Mouse (Mus musculus): ENCODE data around the gene Prox1.
A peak's percentile ranks its signal among the peaks of the same experiment; 100 is the strongest.

Gene Prox1

DNA sequence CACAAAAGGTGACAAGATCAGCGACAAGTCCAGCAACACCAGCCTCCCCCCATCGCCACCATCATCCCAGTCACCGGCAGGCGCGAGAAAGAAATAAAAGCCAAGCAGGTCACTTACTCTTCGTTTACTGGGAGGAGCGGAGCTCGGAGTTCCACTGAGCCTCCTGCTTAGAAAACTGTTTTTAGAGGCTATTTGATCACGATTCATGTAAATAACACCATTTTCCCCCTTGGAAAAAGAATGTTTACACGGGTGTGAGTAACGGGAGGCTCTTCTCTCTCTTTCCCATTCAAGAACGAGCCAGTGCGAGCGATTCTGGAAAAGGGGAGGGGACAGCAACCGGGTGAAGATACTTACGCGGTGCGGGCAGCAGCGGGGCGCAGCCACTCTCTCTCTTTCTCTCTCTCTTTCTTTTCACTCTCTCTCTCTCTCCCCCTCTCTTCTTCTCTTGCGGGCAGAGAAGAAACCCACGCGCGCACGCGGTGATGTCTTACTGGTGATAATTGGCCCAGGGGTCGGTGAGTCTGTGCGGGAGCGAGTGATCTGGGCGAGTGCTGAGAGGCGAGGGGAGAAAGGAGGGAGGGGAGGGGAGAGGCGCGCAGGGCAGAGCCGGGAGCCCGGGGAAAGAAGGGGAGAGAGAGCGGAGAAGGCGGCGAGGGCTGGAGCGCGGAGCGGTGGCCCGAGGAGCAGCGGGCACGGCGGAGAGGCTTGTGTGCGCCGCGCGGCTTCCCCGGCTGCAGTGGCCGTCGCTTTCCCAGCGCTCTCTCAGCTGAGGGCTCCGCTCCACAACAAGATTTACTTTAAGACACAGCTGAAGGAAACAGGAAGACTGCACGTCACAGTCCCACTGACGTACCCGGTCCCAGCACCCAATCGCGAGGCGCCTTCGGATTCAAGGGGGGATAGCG is at the start of gene Prox1:
Prox1 (minus strand) TSS at position 804 of the 908 bp plus-strand sequence.
- peak; percentile 94 for DNase-seq (ENCODE audit: inconsistent ontology term)

DNA sequence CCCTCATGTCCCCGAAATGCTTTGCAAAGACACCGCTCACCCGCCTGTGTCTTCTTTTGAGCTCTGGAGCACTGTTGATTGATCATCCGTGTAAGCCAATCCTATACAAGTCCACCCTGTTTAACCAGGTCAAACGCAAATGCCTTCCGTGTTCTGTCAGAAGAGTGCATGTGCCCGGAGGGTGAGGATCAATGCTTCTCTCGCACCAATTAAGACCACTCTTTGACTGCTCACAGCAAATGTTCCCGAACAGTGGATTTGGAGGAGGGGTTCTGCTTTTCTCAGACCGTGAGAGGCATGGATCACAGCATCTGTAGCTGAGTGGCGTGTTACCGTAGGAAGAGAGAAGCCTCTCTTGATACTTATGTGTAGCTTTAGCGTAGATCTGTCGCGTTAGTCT is 46.1 kb upstream of the Prox1 start:
- DNase-seq (ENCODE audit: inconsistent ontology term), result no peak

DNA sequence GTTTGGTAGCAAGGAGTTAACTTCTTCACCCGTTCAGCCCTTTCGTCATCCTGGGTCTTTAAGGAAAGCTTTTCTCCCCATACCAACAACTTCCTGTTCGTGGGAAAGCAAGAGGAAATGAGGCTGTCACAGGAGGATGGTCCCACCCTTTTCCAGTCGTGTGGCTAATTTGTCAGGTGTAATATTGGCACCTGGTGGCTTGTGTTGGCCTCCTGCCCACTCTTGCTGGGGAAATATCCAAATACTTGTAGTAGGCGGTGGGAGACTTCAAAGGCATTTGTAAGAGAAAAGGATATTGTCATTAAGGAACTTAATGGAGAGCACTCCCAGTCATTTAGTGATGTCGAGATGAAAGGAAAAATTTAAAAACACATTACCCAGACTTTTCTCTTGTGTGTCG is 44.1 kb upstream of the Prox1 start:
- DNase-seq (ENCODE audit: inconsistent ontology term), result no peak

DNA sequence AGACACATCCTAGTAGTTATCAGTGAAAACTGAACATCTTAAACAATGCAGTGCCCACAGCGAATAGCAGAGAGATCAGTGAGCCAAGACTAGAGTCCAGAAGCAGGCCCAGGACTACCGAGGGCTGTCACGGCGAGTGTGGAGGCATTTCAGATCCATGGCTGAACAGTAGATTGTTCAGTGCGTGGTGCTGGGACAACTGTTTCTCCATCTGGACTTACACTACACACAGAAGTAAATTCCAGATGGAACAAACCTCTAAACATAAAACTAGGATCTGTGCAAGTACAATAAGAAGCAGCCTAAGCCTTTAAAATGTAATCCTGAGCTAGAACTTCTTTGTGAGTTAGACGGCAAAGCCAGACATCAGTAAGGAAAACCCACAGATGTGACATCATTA is 42.7 kb upstream of the Prox1 start:
- no peak for DNase-seq (ENCODE audit: inconsistent ontology term)

DNA sequence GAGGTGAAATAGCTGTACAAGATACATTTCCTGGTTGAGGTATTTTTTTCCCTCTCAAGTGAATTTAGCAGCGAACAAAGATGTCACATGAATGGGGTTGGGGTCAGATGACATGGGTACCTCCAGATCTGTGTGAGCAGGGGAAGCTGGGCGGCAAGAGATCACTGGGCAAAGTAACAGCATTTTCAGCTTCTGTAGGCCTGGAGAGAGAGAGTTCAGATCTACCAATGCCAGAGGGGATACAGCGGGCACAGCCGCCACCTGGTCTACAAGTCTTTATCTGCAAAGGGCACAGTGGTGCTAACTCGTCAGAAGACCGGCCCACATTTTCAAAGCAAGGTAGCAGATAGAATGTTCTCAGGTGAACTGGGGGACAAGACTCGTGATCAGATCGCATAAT is 36.7 kb upstream of the Prox1 start:
- no peak for DNase-seq (ENCODE audit: inconsistent ontology term)

DNA sequence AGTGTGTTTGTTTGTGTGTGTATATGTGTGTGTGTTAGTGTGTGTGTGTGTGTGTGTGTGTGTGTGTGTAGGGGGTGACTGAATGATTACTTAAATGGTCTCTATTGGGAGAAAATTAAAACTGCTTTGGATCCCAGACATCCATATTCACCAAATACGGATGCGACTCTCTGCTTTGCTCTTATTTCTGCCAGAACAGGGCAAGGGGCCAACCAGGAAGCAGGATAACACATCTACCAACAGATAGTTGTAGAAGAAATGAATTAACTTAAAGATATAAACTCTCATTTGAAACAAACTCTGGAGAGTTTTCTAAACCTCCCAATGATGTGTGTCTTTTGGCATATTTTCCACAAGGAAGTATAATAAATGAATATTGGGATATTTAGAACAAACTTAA is 35.2 kb upstream of the Prox1 start:
- DNase-seq (ENCODE audit: inconsistent ontology term), result no peak

DNA sequence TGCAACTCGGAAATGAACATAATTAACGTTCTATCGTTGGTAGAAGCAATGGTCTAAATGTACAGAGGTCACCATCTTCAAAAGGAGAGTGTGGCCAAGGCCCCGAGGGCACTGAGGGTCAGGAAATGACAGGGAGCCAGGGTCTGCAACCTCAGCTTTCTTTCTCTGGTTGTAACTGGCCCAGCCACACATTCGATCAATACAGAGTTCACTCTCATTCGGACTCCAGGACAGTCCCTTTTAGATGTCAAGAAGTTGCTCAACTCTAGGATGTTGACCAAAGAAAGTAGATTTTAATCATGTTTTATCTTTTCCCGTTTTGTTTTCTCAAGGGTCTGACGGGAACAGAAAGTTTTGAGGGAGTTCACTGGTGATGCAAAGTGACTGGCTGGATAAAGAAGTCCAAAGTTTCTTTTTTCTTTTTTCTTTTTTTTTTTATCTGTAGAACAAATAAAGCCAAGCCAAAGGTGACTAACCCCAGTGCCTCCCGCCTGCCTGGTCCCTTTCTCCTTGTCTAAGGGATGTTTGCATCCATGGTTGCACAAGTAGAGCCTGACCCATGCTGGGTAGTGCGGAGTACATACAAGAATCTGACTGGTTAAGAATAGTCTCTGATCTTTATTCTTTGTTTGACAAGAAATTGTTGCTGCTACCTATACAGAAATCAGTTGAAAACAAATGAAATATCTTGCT is 34.0 kb upstream of the Prox1 start:
- no peak for DNase-seq (ENCODE audit: inconsistent ontology term)

DNA sequence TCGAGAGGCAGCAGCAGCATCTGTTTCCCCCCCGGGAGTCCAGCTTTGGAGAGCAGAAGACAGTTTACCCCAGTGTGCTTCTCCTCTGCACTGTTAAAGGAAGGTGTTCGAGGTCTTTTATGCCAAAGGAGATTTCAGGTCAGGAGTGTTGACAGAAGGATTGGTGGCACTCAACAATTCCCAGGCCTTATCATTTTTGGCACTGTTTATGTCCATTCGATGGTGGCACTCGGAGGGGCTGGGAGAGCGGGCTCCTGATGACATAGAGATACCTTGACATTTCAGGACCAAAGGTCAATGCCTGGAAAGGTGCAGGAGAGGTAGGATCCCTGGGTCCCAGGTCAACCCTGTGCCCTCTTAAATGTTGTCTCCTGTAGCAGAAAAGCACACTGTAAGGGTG is 31.2 kb upstream of the Prox1 start:
- no peak for DNase-seq (ENCODE audit: inconsistent ontology term)

DNA sequence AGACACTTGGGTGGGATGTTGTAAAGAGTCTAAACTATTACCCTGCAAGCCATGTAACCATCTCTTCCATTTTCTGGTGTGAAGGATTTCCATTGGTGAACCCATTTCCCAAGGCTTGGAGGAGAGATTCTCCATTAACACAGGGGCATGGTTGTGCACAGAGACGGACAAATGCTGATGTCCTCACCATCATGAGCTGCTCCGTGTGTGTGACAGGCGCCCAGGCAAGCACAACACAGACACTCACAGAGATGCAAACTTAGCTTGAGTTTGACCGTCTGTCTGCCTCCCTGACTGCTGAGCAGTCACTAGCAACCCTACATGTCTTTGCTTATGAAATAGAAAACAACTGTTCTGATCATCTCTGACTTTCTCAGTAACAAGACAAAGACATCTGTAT is 30.5 kb upstream of the Prox1 start:
- no peak for DNase-seq (ENCODE audit: inconsistent ontology term)

DNA sequence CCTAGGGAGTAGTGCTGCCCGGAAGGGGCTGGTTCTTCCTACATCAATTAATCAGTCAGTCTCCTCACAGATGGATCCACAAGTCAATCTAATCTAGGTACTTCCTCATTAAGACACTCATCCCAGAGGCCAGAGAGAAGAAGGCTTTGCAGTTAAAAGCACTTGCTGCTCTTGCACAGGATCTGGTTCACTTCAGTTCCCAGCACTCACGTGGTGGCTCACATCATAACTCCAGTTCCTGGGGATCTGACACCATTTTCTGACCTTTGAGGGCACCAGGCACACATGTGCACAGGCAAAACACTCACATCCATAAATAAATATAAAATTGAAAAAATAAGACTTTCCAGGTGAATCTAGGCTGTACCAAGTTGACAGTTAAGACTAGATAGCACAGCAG is 27.7 kb upstream of the Prox1 start:
- DNase-seq (ENCODE audit: inconsistent ontology term), result no peak

DNA sequence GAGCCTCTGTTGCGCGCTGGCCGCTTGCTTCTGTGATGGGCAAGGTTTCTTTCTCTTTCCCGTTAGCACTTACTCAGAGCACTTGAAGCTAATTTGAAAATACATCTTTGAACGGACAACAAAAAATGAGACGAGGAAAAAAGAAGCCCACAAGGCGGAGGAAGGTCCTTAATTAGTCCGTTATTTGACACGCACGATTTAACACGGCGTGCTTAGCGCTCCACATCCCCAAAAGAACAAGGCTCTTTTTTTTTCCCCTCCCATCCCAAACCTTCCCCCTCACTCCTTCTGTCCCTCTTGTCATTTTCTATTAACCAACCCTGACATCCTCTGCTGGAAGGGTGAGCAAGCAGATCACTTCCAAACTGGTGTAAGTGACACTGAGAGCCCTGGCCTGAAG is 21.5 kb upstream of the Prox1 start:
- DNase-seq (ENCODE audit: inconsistent ontology term), result peak; percentile 83

DNA sequence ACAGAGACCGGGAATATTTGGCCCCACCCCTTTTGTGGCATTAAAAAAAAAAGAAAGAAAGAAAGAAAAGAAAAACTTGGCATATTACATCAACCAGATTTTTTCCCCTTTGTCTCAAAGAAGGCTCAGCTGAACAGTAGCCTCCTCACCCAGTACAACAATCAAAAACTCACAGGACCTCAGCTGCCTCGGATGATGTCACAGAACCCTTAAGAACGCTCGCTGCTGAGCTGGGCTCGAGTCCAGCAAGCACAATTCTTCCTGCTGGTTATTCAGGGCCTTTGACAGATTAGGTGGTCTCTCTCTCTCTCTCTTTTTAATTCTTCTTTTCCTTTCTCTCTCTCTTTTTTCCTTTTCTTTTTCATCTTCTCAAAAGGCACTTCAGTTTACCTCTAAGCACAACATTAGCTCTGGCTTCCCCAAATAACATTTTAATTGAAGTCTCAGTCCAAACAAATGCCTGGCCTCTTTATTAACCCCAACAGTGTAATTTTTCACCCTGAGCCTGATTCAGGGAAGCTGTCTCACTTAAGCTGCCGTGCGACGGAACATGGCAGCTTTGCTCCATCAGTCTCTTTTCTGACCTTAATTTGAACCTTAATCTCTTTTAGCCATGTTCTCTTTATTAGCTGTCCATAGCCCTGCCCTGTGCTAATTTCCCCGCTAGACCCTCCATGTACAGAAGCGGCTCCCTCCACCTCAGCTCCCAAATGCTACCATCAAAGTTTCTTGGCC is 19.9 kb upstream of the Prox1 start:
- DNase-seq (ENCODE audit: inconsistent ontology term), result peak; percentile 75

DNA sequence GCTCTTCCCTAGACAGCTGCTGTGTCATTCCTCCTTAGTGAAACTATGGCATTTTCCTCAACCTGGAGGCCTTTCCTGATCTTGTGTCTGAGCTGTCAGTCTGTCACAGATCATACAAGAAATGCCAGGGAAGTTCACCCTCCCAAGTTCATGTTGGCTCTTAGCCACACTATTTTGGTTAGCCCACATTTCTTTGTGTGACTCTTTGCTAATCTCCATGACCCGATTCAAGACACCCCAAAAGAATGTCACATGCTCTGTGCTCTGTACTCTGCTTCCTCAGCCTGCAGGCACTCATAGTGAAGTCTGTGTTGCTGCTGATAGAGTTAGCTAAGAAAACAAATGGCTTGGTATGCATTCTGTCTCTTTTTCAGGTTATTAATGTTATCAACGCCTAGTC is 18.6 kb upstream of the Prox1 start:
- DNase-seq (ENCODE audit: inconsistent ontology term), result peak; percentile 92

DNA sequence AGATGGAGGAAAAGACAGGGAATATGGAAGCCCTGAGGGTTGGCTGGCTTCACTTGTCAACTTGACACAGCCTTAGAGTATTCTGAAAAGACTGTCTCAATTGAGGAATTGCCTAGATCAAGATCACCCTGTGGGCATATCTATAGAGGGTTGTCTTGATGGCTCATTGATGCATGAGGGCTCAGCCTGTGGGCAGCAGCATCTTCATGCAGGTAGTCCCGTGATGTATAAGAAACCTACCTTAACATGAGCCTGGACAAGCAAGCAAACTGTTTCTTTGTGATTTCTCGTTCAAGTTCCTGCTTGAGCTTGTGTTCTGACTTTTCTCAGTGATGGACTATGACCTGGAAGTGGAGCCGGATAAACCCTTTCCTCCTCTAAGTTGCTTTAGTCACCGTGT is 15.8 kb upstream of the Prox1 start:
- no peak for DNase-seq (ENCODE audit: inconsistent ontology term)

DNA sequence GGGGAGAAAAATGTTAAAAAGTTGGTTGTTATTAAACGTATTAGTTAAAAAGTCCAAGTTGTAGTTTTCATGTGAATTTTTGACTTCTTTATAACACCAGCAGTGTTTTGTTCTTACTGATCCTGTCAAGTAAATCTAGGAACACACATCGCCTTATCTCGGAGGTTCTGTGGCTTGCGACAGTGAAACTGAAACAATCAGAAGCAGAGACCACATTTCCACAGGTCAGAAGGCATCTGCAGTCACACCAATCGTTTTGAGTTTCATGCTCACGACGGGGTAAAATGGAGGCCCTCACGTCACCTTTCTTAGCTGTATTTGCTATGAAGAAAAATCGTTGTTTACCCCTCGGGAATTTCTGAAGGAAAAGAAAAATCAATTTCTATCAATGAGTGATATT is 14.8 kb upstream of the Prox1 start:
- no peak for DNase-seq (ENCODE audit: inconsistent ontology term)

DNA sequence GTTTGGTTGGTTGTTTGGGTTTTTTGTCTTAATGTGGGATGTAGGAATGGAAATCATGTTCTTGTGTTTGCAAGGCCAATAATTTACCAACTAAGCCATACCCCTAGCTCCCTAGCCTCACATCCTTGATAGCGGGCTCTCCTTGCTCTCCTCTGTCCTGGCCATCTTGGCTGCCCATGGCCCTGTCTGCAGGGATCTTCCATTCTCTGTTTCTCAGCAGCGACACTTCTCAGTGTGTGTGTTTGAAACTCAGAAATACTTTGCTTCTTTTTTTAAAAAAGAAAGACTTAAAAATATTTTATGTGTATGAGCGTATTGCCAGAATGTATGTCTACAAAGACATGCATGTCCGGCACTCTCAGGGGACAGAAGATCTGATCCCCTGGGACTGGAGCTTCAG is 13.1 kb upstream of the Prox1 start:
- no peak for DNase-seq (ENCODE audit: inconsistent ontology term)

DNA sequence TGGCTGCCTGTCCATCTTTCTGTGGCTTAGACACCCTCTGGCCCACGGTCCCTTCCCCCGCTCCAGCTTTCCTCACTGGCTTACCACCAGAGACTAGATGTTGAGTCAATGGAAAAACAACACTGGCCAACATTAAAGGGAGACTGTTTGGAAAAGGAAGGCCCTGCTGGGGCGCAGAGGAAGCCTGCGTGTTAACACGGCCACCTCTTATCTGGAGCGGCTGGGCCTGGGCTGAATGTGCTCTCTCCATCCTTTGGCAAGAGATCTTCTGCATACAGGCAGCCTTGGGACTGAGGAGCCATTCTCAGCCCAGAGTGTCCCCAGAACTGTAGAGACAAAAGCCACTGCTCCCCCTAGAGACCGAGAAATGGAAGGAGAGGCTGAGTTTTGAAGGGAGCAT is 11.3 kb upstream of the Prox1 start:
- DNase-seq (ENCODE audit: inconsistent ontology term), result peak; percentile 58

DNA sequence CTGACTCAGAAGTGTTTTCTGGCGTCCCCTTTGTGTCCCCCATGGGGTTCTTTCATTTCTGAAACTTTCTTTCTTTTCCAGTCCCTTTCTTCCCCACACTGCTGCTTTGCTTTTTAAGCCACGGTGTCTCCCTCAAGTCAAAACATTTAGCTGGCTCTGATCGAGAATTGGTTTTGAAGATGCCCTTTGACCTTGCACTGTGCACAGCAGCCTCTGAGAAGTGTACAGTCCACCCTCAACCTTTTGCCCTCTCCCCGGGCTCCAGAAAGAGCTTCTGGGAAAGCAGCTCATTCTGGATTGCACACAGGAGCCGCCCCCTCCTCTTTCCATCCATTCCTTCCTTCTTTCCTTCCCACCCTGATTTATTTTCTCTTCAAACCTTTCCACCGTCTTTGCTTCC is 10.3 kb upstream of the Prox1 start:
- no peak for DNase-seq (ENCODE audit: inconsistent ontology term)

DNA sequence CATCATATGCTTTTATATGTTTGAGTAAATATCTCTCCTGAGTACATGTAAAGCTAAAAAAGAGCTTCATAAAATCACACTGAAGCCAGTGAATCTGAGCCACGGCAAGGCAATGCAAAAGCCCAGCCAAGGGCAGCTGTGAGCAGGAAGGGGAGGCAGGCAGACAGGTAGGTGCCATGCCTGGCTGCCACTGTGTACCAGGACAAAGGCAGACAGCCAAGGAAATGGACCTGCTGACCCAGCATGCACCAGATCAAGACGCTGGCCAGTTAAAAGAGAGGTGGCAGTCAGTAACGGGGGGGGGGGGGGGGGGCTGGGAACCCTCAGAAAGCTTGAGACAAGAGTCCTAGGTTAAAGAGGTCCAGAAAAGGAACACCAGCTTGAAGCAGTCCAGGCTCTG is 6.4 kb upstream of the Prox1 start:
- no peak for DNase-seq (ENCODE audit: inconsistent ontology term)

DNA sequence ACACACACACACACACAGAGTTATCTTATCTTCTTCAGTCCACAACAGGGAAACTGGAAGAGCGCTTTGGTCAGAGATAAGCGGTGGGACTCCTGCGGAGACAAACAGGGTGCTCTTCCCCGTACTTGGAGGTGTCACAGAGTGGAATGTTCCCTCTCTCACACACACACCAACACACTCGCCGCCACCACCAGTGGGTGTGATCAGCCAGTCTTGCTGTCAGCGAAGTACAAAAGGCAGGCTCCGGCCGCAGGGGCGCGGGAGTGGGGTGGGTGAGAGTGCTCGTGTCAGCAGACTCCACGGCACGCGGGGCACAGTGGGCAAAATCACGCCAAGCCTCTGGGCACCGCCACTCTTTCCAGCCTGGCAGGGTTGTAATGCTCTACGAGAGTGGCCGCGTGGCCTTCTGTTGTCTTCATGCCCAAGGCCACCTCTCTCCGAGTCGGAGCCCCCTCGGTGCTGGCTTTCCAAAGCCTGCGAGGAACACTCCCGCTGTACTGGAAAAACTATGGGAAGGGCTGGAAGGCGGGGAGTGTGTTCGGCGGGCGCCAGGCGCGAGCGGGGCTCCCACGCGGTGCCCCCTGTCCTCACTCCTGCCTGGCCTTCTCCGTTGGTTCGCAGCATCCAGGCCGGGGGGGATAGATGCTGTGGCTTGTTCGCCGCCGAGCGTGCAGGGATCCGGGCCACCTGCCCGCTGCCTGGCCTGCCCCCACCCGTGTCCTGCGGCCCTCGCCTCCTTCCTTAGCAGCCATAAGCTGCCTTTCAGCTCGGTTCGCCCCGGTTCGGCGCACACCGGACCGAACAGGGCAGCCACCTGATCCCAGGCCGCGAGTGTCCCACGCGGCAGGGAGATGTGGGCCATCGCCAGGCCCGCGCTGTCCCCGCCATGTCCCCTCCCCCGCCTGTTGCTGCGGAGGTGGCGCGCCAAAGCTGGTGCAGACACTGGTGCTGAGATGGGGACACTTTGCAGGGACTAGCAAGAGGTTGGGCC is 4.5 kb upstream of the Prox1 start:
- DNase-seq (ENCODE audit: inconsistent ontology term), result peak; percentile 75

DNA sequence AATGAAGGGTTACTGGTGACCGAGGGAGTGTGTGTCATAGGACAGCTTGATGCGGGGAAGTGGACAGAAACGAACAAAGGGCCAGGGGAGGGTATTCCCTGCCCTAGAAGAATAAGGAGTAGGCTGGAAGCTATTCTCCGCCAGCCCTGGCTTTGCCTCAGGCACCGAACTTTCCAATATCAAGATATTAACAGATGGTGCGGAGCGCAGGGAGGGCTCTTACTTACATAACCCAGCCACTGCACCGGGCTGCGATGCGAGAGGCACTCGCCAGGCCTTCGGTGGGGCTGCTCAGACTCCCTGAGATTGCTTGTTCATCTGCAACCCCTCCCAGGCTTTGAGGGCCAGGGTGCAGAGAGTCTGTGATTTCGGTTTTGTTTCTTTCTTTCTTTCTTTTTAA is 3.7 kb upstream of the Prox1 start:
- DNase-seq (ENCODE audit: inconsistent ontology term), result peak; percentile 82

Measured in Muller cell, postnatal 12 days (primary cell).